Mouse (Mus musculus) lung, postnatal 25 days (tissue): Measurements from ENCODE around the gene Zfpl1.
"Not testable (repeated sequence)": the region's sequence is repeated elsewhere in the genome, so short reads cannot be mapped to it uniquely, and the experiment has no call there.

Source experiments
- DNase-seq: peaks from one replicate; pipeline ENCODE4 v3.0.0; 2022; ENCODE audit warnings: low spot score

The Zfpl1 gene

DNA sequence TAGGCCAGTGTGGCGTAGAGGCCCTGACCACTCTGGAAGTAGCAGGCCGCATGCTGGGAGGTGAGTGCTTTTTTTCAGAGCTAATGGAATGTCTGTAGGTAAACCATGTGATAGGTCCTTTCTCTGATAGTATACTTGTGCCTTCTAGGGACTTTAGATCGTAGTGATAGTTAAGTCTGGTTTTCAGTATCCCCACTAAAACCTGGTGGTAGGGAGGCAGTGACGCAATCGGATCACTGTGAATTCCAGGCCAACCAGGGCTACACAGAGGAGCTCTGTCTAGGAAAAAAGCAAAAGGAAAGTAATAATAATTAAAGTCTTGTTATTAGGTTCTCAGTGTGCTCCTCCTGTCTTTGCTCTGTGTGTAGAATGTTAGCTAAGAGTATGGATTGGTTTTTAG is 26.2 kb downstream of the Zfpl1 start:
- no peak for DNase-seq

DNA sequence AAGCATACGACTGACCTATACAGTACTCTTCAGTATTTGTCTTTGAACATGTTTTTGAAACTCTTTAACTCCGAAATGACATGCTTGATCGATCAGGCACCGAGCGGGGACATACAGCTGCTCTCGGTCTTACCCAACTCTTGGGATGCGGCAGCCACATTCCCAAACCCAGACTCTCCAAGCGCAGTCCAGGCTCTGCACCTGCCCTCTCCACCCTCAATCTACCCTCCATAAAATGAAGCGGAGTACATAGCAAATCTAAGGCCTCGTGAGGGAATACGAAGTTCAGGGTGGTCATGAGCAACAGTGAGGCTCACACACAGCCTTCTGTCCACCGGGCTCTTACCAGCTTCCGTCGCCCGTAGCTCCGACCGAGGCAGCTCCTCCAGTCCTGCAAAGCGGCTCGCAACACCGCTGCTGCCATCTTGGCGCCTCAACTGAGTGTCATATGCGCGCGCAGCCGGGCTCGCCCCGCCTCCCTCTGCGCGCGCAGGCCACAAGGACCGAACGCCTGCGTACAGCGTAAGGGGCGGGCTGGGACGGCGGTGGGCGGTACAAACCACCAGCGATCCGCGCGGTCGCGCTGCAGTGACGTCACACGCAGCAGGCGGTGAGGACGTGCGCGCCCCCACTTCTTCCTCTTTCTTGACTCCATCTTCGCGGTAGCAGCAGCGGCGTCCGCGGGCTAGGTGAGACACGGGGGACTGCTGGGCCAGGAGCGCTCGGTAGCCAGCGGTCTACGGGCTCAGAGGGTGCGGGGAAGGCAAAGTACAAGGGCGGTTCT is 27.3 kb downstream of the Zfpl1 start, which contains the start of the genes Mrpl49 and Fau:
TSS of gene Mrpl49 (minus strand) at position 473 of the 784 bp plus-strand sequence.
TSS of gene Fau (plus strand) at position 532 of the 784 bp plus-strand sequence.
- DNase-seq = peak; percentile 98

DNA sequence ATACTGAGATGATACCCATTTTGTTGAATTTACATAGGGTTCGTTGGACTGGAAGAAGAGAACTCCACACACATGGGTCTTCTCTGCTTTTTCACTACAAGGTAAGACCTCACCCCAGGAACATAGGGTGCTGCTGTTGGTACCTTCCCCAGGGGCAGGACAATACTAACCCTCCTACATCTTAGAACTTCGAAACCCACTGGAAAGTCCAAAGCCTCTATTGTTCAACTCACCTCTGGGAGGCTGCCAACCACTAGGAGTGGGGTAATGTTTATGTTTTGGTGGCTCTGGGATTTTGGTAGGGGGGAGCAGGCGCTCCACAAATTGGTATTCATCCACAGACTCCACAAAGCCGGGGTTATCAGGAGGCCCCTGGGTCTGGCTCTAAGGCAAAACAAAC is 28.1 kb downstream of the Zfpl1 start:
- no peak for DNase-seq

DNA sequence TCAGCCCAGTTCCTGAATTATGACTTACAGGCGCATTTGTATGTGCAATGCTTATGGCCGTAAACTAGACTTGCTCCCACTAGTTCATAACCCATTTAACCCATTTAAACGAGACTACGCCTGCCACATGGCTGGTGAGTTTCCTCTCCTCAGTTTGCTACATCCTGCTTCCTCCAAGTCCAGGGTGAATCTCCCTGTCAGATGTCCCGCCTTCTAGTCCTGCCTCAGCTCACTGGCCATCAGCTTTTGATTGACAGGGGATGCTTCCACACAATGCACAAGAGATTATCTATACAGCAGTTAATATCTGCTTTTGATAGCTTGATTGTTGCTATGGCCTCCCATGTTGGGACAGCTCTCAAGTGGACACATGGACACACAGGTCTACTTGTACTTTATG is 30.5 kb downstream of the Zfpl1 start:
- no peak for DNase-seq

GRCm38 (mm10) chr19:6052516-6052915 is 32.2 kb downstream of the Zfpl1 start:
- DNase-seq = no peak

DNA sequence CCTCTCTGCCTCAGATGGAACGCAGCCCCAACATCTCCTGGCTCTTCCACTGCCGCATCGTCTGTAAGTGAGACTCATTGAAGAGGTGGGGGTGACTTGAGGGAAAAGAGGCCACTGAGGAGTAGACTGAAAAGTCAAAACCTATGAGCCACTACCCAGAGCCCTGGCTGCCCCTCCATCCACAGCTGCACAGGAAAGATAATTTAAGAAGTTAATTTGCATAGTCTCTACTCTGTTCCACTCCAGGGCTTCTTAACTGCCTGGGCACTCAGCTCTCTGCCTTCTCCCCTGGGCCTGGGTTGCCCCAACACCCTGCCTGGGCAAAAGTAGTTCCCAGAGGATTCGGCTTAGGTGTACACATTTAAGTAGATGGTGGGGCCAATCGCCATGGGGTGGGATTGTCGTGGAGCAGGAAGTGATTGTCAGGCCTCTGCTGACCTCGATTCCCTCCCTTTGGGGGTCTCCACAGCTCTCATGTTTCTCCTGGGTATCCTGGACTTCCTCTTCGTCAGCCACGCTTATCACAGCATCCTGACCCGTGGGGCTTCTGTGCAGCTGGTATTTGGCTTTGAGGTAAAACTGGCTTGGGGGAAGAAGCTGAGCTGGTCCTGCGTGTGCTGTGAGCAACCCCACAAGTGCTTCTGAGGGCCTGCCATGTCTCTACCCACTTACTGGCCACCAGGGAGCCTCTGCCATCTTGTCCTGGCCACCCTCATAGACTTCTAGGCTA is 35.9 kb downstream of the Zfpl1 start:
- DNase-seq = no peak

- DNase-seq = no peak
Observed at GRCm38 (mm10) chr19:6047899-6048166, 36.9 kb downstream of the Zfpl1 start.

DNA sequence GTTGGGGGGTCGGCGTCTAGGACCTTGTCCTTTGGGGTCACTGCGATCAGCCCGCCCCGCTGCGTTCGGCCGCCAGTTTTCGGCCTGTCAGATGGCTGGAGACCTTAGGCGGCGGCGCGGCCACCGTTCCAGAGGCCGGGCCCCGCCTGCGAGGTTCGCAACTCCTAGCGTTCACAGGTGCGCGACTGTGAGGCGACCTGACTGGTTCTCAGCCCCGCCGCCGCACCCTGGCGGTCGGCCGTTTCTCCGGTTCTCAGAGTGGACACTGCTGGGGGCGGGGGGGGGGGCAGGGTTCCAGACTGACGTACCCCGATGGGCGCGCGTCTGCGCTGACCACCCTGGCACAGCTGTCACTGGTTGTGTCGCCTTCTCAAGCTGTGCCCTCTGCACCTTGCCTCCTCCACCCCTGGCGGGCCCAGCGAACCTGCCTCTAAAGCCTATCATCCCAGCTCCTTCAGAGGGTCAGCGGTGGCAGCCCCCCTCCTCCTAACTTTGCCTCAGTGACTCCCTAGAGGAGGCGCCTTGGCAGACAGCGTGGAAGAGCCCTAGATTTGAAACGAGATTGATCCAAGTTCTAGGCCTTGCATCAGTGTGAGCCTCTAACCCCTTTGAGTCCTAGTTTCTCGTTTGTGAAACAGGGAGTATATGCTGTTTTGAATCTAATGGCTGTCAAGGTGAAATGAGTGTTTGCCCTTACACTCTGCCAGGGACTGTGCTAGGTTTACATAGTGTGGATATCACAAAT is 37.4 kb downstream of the Zfpl1 start:
- DNase-seq = no peak

- DNase-seq = peak; percentile 96
Observed at GRCm38 (mm10) chr19:6046294-6047153, 38.2 kb downstream of the Zfpl1 start, which contains the start of gene Syvn1. Gene Syvn1, plus strand, starts transcription at chr19:6046576.

DNA sequence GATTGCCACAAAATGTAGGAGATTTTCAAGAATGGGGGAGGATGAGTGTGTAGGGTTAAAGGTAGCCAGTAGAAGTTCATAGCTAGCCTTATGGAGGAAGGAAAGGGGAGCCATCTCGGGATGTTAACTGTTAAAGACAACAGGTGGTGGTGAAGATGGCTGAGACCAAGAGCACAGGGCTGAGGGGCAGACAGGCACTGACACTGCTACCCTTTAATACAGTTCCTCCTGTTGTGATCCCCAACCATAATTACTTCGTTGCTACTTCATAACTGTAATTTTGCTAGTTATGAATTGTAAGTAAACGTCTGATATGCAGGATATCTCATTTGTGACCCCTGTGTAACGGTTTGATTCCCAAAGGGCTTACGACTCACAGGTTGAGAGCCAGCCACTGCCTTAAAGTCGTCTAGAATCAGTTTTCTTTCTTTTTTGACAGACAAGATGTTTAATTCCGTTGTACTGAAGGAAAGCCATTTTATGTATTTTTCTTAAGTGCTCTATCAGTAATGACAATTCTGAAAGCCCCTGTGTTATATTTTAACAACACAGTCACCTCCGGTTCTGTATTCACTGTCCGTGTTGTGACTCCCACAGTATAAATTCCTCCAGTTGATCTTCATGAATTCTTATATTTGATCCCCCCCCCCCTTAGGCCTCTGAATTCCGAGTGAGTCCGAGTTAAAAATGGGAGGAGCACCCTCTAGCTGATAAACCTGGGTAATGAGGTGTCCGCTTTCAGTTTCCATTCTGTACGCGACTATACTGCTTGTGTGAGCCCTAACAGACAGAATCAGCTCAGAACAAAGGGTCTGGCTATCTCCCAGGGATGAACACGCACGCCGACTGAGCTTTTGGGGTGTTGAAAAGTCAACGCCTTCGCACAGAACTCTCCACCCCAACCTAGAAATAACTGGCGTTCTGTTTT is 39.1 kb downstream of the Zfpl1 start:
- DNase-seq = peak; percentile 53

DNA sequence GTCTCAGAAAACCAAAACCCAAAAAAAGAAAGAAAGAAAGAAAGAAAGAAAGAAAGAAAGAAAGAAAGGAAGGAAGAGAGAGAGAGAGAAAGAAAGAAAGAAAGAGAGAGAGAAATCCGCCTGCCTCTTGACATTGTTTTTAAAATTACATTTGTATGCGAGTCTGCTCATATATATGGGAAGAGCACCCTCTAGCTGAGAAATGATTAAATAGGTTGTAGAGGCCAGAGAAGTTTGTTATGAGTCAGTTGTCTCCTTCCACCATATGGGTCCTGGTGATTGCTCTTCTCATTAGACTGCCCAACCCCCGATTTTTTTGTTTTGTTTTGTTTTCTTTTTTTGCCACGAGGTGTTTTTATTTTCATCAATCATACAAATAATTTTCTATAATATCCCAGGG is 40.7 kb downstream of the Zfpl1 start:
- not testable (repeated sequence) for DNase-seq

- DNase-seq = no peak
Observed at GRCm38 (mm10) chr19:6042293-6042692, 42.5 kb downstream of the Zfpl1 start.

GRCm38 (mm10) chr19:6040002-6040401 is 44.8 kb downstream of the Zfpl1 start:
- no peak for DNase-seq

DNA sequence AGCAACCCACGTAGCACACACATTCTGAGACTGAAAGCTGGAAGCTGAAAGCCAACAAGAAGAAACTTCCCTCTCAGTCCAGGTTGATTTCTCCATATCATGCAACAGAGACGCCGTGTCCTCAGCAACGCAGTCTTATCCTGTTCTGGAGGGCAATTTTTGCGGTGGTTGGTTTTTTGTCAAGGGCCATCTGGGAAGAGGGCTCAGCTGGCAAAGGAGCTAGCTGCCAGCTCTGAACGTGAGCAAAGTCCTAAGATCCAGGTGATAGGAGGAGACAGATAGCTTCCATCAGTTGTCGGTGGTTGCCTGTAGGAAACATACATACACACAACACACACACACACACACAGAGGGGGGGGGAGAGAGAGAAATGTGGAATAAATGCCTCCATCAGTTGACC is 46.4 kb downstream of the Zfpl1 start:
- DNase-seq = no peak

DNA sequence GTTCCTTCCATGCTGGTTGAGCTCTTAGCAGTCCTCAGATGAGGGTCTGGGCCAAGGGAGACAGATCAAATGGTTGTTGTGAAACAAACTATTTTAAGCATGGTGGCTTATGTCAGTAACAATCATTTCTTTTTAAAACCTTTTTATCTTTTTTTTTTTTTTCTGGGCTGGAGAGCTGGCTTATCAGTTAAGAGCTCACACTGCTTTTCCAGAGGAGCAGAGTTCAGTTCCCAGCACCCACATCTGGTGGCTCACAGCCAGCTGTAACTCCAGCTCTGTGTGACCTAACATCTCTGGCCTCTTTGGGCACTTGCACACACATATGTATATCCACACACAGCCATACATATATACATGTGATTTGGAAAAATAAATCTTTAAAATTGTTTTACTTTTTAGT is 47.1 kb downstream of the Zfpl1 start:
- DNase-seq = no peak

GRCm38 (mm10) chr19:6035966-6036585 is 48.7 kb downstream of the Zfpl1 start:
- DNase-seq = no peak
